Mouse (Mus musculus) neural tube, embryonic 11.5 days (tissue): Measurements from ENCODE around the gene Tulp3. TPM values are rescaled to one million over a fixed set of nuclear protein-coding genes. Genes with fewer than 3 reads are reported as not detected.

Experiments used
- ATAC-seq: fragments of 200-750 bp; cut with Nextera tagmentation; 2 replicates; pipeline ENCODE4 v1.8.0; 2017; ENCODE audit warnings: moderate number of reproducible peaks, mild to moderate bottlenecking, moderate TSS enrichment, moderate library complexity; ENCODE audit not compliant: insufficient read depth, low FRiP score, low TSS enrichment
- DNase-seq: peaks from one replicate; pipeline ENCODE4 v3.0.0-alpha.2; 2015; ENCODE audit warnings: low spot score
- H3K27ac ChIP-seq: fragments of 300-500 bp; sonication (generic); 2 replicates; pipeline ENCODE4 v1.5.1; 2014; ENCODE audit warnings: low read depth, mild to moderate bottlenecking, low read length
- H3K27me3 ChIP-seq: fragments of 300-500 bp; sonication (generic); 2 replicates; pipeline ENCODE4 v1.6.1; 2014; ENCODE audit warnings: mild to moderate bottlenecking, low read length, mixed read lengths; ENCODE audit not compliant: control insufficient read depth, insufficient read depth
- H3K36me3 ChIP-seq: fragments of 300-500 bp; sonication (generic); 2 replicates; pipeline ENCODE4 v1.6.1; 2014; ENCODE audit warnings: mild to moderate bottlenecking, low read length, moderate library complexity, mixed read lengths; ENCODE audit not compliant: control insufficient read depth, insufficient read depth
- H3K4me1 ChIP-seq: fragments of 300-500 bp; sonication (generic); 2 replicates; pipeline ENCODE4 v1.6.1; 2014; ENCODE audit warnings: low read length, mixed read lengths; ENCODE audit not compliant: control insufficient read depth, insufficient read depth
- H3K4me2 ChIP-seq: fragments of 300-500 bp; sonication (generic); 2 replicates; pipeline ENCODE4 v1.6.1; 2014; ENCODE audit warnings: low read depth, mild to moderate bottlenecking, moderate library complexity
- H3K4me3 ChIP-seq: fragments of 300-500 bp; sonication (generic); 2 replicates; pipeline ENCODE4 v1.5.1; 2014; ENCODE audit warnings: low read depth, low read length
- H3K9ac ChIP-seq: fragments of 300-500 bp; sonication (generic); 2 replicates; pipeline ENCODE4 v1.6.1; 2014; ENCODE audit warnings: mild to moderate bottlenecking, low read length
- H3K9me3 ChIP-seq: fragments of 300-500 bp; sonication (generic); 2 replicates; pipeline ENCODE4 v1.6.1; 2016; ENCODE audit warnings: low read length; ENCODE audit not compliant: control insufficient read depth
- WGBS: fragments of 180-500 bp; shearing (Covaris S2); extraction: QIAGEN DNeasy Blood & Tissue Kit; methylation state at CpG from one replicate; pipeline ENCODE4 v1.1.7; 2014; 5-methylcytosine and 5-hydroxymethylcytosine counted together
- polyA plus RNA-seq: library from polyadenylated mRNA; unstranded; fragments of >200 nt; fragmentation: Nextera tagmentation; extraction: Ambion mirVana; gene quantifications from 2 replicates; pipeline ENCODE4 v1.2.1, GENCODE M21; 2014

Gene Tulp3
- polyA plus RNA-seq, 1 experiment from 2014 or later, result 17.4 TPM

GRCm38 (mm10) chr6:128363007-128363825 lies 7.6 kb upstream of the Tulp3 start:
- peak; percentile 50 for DNase-seq
- Histone ChIP-seq H3K27me3 (no peaks in the 10 kb centered on the region), H3K4me2 (peak overlapping the region; percentile 79), H3K4me1 (peaks cover 9% of the 10 kb centered on the region; the same call in 1 of the 2 replicates), H3K9me3 (no peaks in the 10 kb centered on the region), H3K36me3 (peaks cover 7% of the 10 kb centered on the region), H3K27ac (peak overlapping the region; percentile 91), H3K9ac (peak overlapping the region; percentile 95), H3K4me3 (peak overlapping the region; percentile 71)
- WGBS, result 2% methylated on average over 35 of the region's 46 CpGs
- peak; percentile 63 for ATAC-seq

DNA sequence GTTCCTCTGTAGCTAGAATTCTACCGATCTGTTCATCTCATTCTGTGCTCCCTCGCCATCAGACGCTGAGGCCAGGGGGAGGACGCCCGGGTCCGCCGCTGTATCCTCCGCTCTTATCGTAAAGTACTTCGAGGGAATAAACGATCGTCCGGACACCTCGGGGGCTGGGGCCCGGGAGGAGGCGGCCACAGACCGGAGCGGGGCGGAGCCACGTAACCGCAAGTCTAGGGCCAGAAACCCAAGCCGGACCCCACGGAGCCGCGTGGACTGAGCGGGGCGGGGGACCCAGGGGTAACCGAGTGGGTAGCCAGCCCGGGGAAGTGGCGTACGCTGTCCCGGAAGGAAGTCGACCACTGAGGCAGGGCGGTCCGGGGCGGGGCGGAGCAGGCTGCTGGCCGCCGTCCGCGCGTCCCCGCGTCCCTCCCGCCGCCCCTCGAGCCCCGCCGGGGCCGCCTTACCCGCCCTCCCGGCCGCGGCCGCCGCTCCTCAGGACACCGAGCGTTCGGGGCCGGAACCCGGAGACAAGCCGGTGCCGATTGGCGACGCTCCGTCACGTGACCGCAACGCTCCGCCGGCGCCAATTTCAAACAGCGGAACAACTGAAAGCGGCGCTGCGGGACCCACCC lies 6.8 kb upstream of the Tulp3 start, which contains the start of the genes Rhno1 and Foxm1:
Gene Rhno1 (minus strand): TSS at position 531 of the 626 bp plus-strand sequence.
Gene Foxm1 (plus strand): TSS at position 587 of the 626 bp plus-strand sequence.
- Histone ChIP-seq H3K36me3 (peaks cover 7% of the 10 kb centered on the region), H3K9me3 (no peaks in the 10 kb centered on the region), H3K4me2 (peak within 1 kb of the TSS; percentile 79), H3K4me1 (peaks cover 9% of the 10 kb centered on the region; the same call in 1 of the 2 replicates), H3K27ac (peak within 1 kb of the TSS; percentile 91), H3K27me3 (no peaks in the 10 kb centered on the region), H3K9ac (peak within 1 kb of the TSS; percentile 95), H3K4me3 (peak within 1 kb of the TSS; percentile 71)
- ATAC-seq (peak; percentile 89), DNase-seq (peak; percentile 88)
- 1% methylated on average over 65 of the region's 76 CpGs for WGBS

- Histone ChIP-seq H3K27me3 (no peaks in the 10 kb centered on the region), H3K9ac (peak overlapping the region; percentile 95), H3K4me3 (peak overlapping the region; percentile 71), H3K36me3 (peaks cover 4% of the 10 kb centered on the region), H3K27ac (peak overlapping the region; percentile 91), H3K9me3 (no peaks in the 10 kb centered on the region), H3K4me2 (peak overlapping the region; percentile 79), H3K4me1 (peaks cover 9% of the 10 kb centered on the region; the same call in 1 of the 2 replicates)
- 19% methylated on average over 9 of the region's 9 CpGs for WGBS
- no peak for DNase-seq
- ATAC-seq, result no peak
These were observed 6.2 kb upstream of the Tulp3 start for GRCm38 (mm10) chr6:128361901-128362300.

GRCm38 (mm10) chr6:128358999-128359398 lies 3.3 kb upstream of the Tulp3 start:
- Histone ChIP-seq H3K4me1 (peaks cover 15% of the 10 kb centered on the region; the same call in 1 of the 2 replicates), H3K27ac (no peak overlapping the region), H3K9ac (no peak overlapping the region), H3K4me2 (no peak overlapping the region), H3K27me3 (no peaks in the 10 kb centered on the region), H3K4me3 (no peak overlapping the region), H3K9me3 (no peaks in the 10 kb centered on the region), H3K36me3 (no peaks in the 10 kb centered on the region)
- DNase-seq, result peak; percentile 69
- no peak for ATAC-seq
- WGBS, result 15% methylated on average over 2 of the region's 2 CpGs

- peak; percentile 19 for DNase-seq
These were observed 410 bp downstream of the Tulp3 start for GRCm38 (mm10) chr6:128355201-128355681.

DNA sequence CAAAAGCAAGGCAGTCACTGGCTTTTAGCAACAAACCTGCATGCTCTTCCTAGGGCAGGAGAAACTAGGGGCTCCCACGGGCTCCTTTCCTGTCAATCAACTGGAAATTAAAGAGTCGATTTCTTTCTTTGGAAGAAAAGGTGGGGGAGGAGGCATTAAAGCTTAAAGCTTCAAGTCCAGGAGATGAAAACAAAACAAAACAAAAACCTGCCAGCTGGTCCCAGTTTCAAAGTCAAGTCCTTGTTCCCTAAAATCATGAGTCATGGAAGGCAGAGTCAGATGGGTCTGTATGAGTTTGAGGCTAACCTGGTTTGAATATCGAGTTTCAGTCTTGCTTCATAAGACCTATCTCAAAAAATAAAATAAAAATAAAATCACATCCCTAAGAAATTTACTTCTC lies 1.5 kb downstream of the Tulp3 start:
- no peaks in the 10 kb centered on the region for H3K27me3 ChIP-seq

More at GRCm38 (mm10) chr6:128355201-128355681, 410 bp downstream of the Tulp3 start:
- Histone ChIP-seq H3K9ac (peak overlapping the region; percentile 74), H3K4me3 (peak overlapping the region; percentile 81), H3K36me3 (no peaks in the 10 kb centered on the region), H3K4me2 (peak overlapping the region; percentile 80), H3K27ac (peak overlapping the region; percentile 76), H3K27me3 (no peaks in the 10 kb centered on the region), H3K9me3 (no peaks in the 10 kb centered on the region), H3K4me1 (peaks cover 9% of the 10 kb centered on the region; the same call in 1 of the 2 replicates)
- ATAC-seq, result peak; percentile 70
- under 1% methylated on average over 26 of the region's 28 CpGs for WGBS

GRCm38 (mm10) chr6:128349711-128350110 lies 5.9 kb downstream of the Tulp3 start:
- WGBS, result 46% methylated on average over 7 of the region's 7 CpGs
- Histone ChIP-seq H3K27ac (no peak overlapping the region), H3K4me2 (no peak overlapping the region), H3K9ac (no peak overlapping the region), H3K4me3 (no peak overlapping the region), H3K27me3 (no peaks in the 10 kb centered on the region), H3K36me3 (no peaks in the 10 kb centered on the region), H3K4me1 (peaks cover 2% of the 10 kb centered on the region; the same call in 1 of the 2 replicates), H3K9me3 (no peaks in the 10 kb centered on the region)
- ATAC-seq (no peak), DNase-seq (no peak)

More for the DNA sequence above, 1.5 kb downstream of the Tulp3 start:
- Histone ChIP-seq H3K36me3 (no peaks in the 10 kb centered on the region), H3K9ac (no peak overlapping the region), H3K4me2 (no peak overlapping the region; the same call in 1 of the 2 replicates), H3K27ac (no peak overlapping the region), H3K4me3 (no peak overlapping the region), H3K9me3 (no peaks in the 10 kb centered on the region), H3K4me1 (peaks cover 9% of the 10 kb centered on the region; the same call in 1 of the 2 replicates)
- 75% methylated on average over 3 of the region's 3 CpGs for WGBS
- no peak for ATAC-seq
- no peak for DNase-seq

DNA sequence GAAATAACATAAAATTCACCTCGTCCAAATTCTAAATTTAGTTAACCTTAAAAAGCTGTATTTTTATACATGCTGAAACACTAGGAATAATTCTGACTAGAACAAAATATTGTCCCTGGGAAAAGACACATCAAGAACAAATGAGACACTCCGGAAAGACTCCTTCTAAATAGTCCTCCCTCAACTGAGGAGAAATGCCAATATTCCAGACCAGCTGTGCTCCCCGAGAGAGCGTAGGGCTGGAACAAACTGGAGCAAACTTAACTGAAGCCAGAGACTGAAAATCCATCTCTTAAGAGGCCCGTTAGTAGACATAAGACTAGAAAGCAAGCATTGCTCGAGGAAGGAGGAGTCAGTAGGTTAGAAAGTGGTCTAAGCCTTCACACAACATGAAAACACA lies 8.9 kb downstream of the Tulp3 start:
- Histone ChIP-seq H3K9me3 (no peaks in the 10 kb centered on the region), H3K27ac (no peak overlapping the region), H3K9ac (no peak overlapping the region), H3K27me3 (no peaks in the 10 kb centered on the region), H3K36me3 (no peaks in the 10 kb centered on the region), H3K4me2 (no peak overlapping the region), H3K4me1 (no peaks in the 10 kb centered on the region), H3K4me3 (no peak overlapping the region)
- DNase-seq, result no peak
- WGBS, result 90% methylated on average over 6 of the region's 6 CpGs
- ATAC-seq, result no peak
